Mouse (Mus musculus) lung, adult 2 months (tissue): ENCODE results near the gene Hsd17b7.

ENCODE experiments used
- CTCF ChIP-seq: fragments of 200-500 bp; IDR thresholded peaks from 2 replicates; pipeline ENCODE4 v1.5.1; 2011; ENCODE audit warnings: mild to moderate bottlenecking, low read length, control low read depth; ENCODE audit not compliant: insufficient read depth
- POLR2A ChIP-seq: fragments of 200-500 bp; IDR thresholded peaks from 2 replicates; pipeline ENCODE4 v1.6.1; 2011; ENCODE audit warnings: low read depth, mild to moderate bottlenecking, control low read depth, low read length, borderline replicate concordance; ENCODE audit errors: extremely low read depth

DNA sequence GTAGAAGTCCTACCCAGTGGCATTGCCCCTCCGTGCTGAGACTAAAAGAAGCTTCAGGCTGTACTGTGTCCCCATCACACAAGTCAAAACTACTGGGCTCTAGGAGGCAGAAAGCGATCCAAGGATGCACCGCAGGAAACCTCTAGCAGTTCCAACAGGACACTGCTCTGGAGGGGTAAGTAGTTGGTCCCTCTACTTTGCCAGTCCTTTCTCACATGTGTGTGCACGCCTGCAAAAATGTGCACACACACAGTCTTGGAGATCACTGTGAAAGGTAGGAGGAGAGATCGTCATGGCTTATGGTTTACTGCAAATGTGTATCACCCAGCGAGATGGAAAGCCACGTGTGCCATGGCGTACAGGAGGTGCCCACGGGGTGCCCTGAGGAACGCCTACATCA lies 16.4 kb downstream of the Hsd17b7 start:
- TF ChIP-seq POLR2A (no peak), CTCF (no peak)
